Mouse (Mus musculus): ENCODE measurements around the gene Ggt7. TPM values are rescaled to one million over a fixed set of nuclear protein-coding genes. Genes with fewer than 3 reads are reported as not detected.
"Not testable (repeated sequence)": the region's sequence is repeated elsewhere in the genome, so short reads cannot be mapped to it uniquely, and the experiment has no call there.

The Ggt7 gene
- polyA plus RNA-seq, 1 experiment from 2014 or later = 3.7 TPM

DNA sequence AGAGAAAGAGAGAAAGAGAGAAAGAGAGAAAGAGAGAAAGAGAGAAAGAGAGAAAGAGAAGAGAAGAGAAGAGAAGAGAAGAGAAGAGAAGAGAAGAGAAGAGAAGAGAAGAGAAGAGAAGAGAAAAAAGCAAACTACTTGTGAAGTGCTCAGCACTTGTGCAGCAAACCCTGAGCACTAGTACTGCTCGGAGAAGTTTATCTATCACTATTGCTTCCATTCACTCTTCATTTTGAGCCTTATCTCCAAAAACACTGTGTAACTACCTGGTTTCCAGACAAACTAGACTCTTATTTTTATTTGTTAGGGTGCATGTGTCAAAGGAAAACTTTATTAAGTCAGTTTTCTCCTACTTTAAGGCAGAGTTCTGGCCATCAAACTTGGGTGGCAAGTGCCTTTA lies 51.2 kb downstream of the Ggt7 start:
- Histone ChIP-seq H3K27ac (ENCODE audit: low read length) (no peak overlapping the region), H3K4me2 (replicated peaks; ENCODE audit: low read depth, low read length) (no peak overlapping the region), H3K4me1 (ENCODE audit: insufficient read depth, low read length) (peaks cover 3% of the 10 kb centered on the region; the same call in 1 of the 2 replicates), H3K9me3 (ENCODE audit: low read length) (no peaks in the 10 kb centered on the region), H3K36me3 (ENCODE audit: insufficient read depth, low read length) (no peaks in the 10 kb centered on the region), H3K27me3 (ENCODE audit: insufficient read depth, low read length) (no peaks in the 10 kb centered on the region), H3K4me3 (ENCODE audit: low read length) (no peak overlapping the region), H3K9ac (replicated peaks; ENCODE audit: low read length) (no peak overlapping the region)
- no peak for ATAC-seq (ENCODE audit: low FRiP score, low TSS enrichment)
- WGBS = 92% methylated on average over 1 of the region's 1 CpGs

DNA sequence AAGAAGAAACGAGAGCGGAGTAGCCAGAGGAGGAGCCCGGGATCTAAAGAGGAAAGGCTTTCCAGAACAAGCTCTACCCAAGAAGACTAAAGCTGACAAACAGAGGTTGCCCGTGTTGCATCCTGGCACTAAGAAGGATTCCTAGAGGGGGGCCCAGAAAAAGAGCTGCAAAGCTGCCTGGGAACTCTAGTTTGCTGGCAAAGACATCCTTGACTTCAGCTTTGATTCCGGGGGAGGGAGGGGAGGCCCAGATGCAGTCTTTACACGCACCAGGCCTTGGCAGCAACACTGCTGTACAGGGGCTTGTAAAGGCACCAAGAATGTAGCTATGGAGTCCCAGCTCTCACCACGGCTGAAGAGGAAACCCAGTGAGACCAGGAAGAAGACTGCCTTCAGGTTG lies 64.4 kb downstream of the Ggt7 start:
- Histone ChIP-seq H3K27me3 (ENCODE audit: insufficient read depth, low read length) (no peaks in the 10 kb centered on the region), H3K27ac (ENCODE audit: low read length) (no peak overlapping the region), H3K4me1 (ENCODE audit: insufficient read depth, low read length) (no peaks in the 10 kb centered on the region), H3K36me3 (ENCODE audit: insufficient read depth, low read length) (no peaks in the 10 kb centered on the region), H3K9me3 (ENCODE audit: low read length) (no peaks in the 10 kb centered on the region), H3K4me2 (replicated peaks; ENCODE audit: low read depth, low read length) (no peak overlapping the region), H3K9ac (replicated peaks; ENCODE audit: low read length) (no peak overlapping the region), H3K4me3 (ENCODE audit: low read length) (no peak overlapping the region)
- WGBS = 82% methylated on average over 7 of the region's 7 CpGs
- no peak for ATAC-seq (ENCODE audit: low FRiP score, low TSS enrichment)

DNA sequence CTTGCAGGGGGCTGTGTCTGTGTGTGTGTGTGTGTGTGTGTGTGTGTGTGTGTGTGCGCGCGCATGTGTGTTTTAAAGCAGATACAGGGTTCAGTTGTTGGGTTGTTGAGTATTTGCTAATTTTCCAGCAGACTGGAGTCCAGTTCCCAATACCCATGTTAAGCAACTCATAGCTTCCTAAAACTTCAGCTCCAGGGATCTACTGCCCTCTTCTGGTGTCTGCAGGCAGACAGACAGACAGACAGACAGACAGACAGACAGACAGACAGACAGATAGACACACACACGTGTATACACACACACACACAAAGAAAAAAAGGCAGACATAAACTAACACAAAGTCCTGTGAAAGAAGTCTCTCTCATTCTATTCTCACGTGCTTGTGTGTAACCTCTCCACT lies 66.8 kb downstream of the Ggt7 start:
- no peak overlapping the region for H3K9ac ChIP-seq (replicated peaks; ENCODE audit: low read length)
- WGBS = 88% methylated on average over 5 of the region's 5 CpGs
- no peaks in the 10 kb centered on the region for H3K9me3 ChIP-seq (ENCODE audit: low read length)
- no peak overlapping the region for H3K4me2 ChIP-seq (replicated peaks; ENCODE audit: low read depth, low read length)
- ATAC-seq (ENCODE audit: low FRiP score, low TSS enrichment) = no peak
- H3K4me1 ChIP-seq (ENCODE audit: insufficient read depth, low read length) = no peaks in the 10 kb centered on the region
- H3K27ac ChIP-seq (ENCODE audit: low read length) = no peak overlapping the region
- no peaks in the 10 kb centered on the region for H3K27me3 ChIP-seq (ENCODE audit: insufficient read depth, low read length)
- H3K4me3 ChIP-seq (ENCODE audit: low read length) = no peak overlapping the region
- H3K36me3 ChIP-seq (ENCODE audit: insufficient read depth, low read length) = no peaks in the 10 kb centered on the region

DNA sequence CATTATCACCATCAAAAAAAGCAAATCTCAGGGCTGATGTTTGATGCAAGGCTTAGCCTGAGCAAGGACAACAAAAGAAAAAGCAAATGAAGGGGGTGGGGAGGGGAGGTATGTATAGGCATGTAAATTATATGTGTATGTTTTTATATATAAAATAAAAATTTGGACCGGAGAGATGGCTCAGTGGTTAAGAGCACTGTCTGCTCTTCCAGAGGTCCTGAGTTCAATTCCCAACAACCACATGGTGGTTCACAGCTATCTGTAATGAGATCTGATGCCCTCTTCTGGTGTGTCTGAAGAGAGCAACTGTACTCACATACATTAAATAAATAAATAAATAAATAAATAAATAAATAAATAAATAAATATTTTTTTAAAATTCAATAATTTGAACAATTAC lies 70.1 kb downstream of the Ggt7 start:
- H3K27ac ChIP-seq (ENCODE audit: low read length); H3K4me2 ChIP-seq (replicated peaks; ENCODE audit: low read depth, low read length); H3K36me3 ChIP-seq (ENCODE audit: insufficient read depth, low read length); ATAC-seq (ENCODE audit: low FRiP score, low TSS enrichment); H3K4me1 ChIP-seq (ENCODE audit: insufficient read depth, low read length); H3K4me3 ChIP-seq (ENCODE audit: low read length); H3K9me3 ChIP-seq (ENCODE audit: low read length); H3K27me3 ChIP-seq (ENCODE audit: insufficient read depth, low read length); H3K9ac ChIP-seq (replicated peaks; ENCODE audit: low read length): not testable (repeated sequence)
- 100% methylated on average over 1 of the region's 1 CpGs for WGBS

DNA sequence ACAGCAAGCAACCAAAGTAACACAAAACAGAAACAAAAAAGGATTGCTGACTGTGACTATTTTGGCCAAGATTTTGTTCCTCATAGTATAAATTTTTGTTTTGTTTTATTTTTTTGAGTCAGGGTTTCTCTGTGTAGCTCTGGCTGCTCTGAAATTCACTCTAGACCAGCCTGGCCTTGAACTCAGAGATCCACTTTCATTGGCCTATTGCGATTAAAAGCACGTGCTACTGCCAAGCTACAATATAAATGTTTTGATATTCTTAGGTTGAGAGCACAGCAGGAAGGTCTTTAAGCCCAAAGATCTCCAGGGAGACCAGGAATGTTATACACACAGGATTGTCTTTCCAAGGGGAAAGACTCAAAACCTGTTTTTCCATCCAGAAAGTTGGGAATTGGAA lies 74.6 kb downstream of the Ggt7 start:
- Histone ChIP-seq H3K9me3 (ENCODE audit: low read length) (no peaks in the 10 kb centered on the region), H3K27ac (ENCODE audit: low read length) (no peak overlapping the region), H3K36me3 (ENCODE audit: insufficient read depth, low read length) (no peaks in the 10 kb centered on the region), H3K4me1 (ENCODE audit: insufficient read depth, low read length) (peaks cover 4% of the 10 kb centered on the region; the same call in 1 of the 2 replicates), H3K4me2 (replicated peaks; ENCODE audit: low read depth, low read length) (no peak overlapping the region), H3K27me3 (ENCODE audit: insufficient read depth, low read length) (no peaks in the 10 kb centered on the region), H3K4me3 (ENCODE audit: low read length) (no peak overlapping the region), H3K9ac (replicated peaks; ENCODE audit: low read length) (no peak overlapping the region)
- 59% methylated on average over 2 of the region's 2 CpGs for WGBS
- ATAC-seq (ENCODE audit: low FRiP score, low TSS enrichment) = no peak

DNA sequence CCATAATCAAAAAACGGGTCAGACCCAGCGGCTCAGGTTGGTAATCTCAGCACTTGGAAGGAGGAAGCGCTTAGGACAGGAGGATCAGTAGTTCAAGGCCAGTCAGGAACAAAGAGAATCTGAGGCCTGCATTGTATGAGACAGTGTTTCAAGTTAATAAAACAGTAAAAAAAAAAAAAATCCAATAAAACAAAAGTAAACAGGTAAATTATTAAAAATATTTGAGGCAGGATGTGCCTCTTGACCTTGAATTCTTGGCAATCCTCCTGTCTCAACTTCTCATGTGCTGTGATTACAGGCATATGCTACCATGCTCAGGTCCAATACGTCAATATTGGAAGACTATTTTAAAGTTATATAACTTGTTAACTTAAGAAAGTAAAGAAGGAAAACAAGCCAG lies 75.1 kb downstream of the Ggt7 start:
- H3K36me3 ChIP-seq (ENCODE audit: insufficient read depth, low read length) = no peaks in the 10 kb centered on the region
- no peak overlapping the region for H3K9ac ChIP-seq (replicated peaks; ENCODE audit: low read length)
- ATAC-seq (ENCODE audit: low FRiP score, low TSS enrichment) = no peak
- peaks cover 4% of the 10 kb centered on the region; the same call in 1 of the 2 replicates for H3K4me1 ChIP-seq (ENCODE audit: insufficient read depth, low read length)
- H3K27ac ChIP-seq (ENCODE audit: low read length) = no peak overlapping the region
- H3K4me3 ChIP-seq (ENCODE audit: low read length) = no peak overlapping the region
- WGBS = 91% methylated on average over 4 of the region's 4 CpGs
- H3K27me3 ChIP-seq (ENCODE audit: insufficient read depth, low read length) = no peaks in the 10 kb centered on the region
- no peak overlapping the region for H3K4me2 ChIP-seq (replicated peaks; ENCODE audit: low read depth, low read length)
- H3K9me3 ChIP-seq (ENCODE audit: low read length) = no peaks in the 10 kb centered on the region

Other genes with a start within 250 kb of the Ggt7 start
- gene Map1lc3a, start 241.9 kb downstream of the Ggt7 start, polyA plus RNA-seq (2015; fragmentation: Nextera tagmentation; extraction: Ambion mirVana) = 156 and 165 TPM in 2 replicates
- gene Pigu, start 160.8 kb downstream of the Ggt7 start, polyA plus RNA-seq (2015; fragmentation: Nextera tagmentation; extraction: Ambion mirVana) = 65.0 and 72.5 TPM in 2 replicates
- gene Trp53inp2, start 137.2 kb downstream of the Ggt7 start, polyA plus RNA-seq (2015; fragmentation: Nextera tagmentation; extraction: Ambion mirVana) = 28.5 and 36.9 TPM in 2 replicates
- gene Ncoa6, start 44.3 kb downstream of the Ggt7 start, polyA plus RNA-seq (2015; fragmentation: Nextera tagmentation; extraction: Ambion mirVana) = 14.2 and 16.1 TPM in 2 replicates
- 14.7 and 16.0 TPM in 2 replicates for gene Acss2, start 289 bp downstream of the Ggt7 start, polyA plus RNA-seq (2015; fragmentation: Nextera tagmentation; extraction: Ambion mirVana)
- gene Gss, start 74.6 kb upstream of the Ggt7 start, polyA plus RNA-seq (2015; fragmentation: Nextera tagmentation; extraction: Ambion mirVana) = 65.2 and 71.3 TPM in 2 replicates
- 0.56 and 1.7 TPM in 2 replicates for gene Myh7b, start 93.0 kb upstream of the Ggt7 start, polyA plus RNA-seq (2015; fragmentation: Nextera tagmentation; extraction: Ambion mirVana)
- gene Trpc4ap, start 174.1 kb upstream of the Ggt7 start, polyA plus RNA-seq (2015; fragmentation: Nextera tagmentation; extraction: Ambion mirVana) = 135 and 143 TPM in 2 replicates
- 43.2 and 44.8 TPM in 2 replicates for gene Edem2, start 211.2 kb upstream of the Ggt7 start, polyA plus RNA-seq (2015; fragmentation: Nextera tagmentation; extraction: Ambion mirVana)
- gene Gm17581, start 217.6 kb upstream of the Ggt7 start, polyA plus RNA-seq (2015; fragmentation: Nextera tagmentation; extraction: Ambion mirVana) = not detected in 2 replicates
- 13.0 and 13.1 TPM in 2 replicates for gene Procr, start 232.9 kb upstream of the Ggt7 start, polyA plus RNA-seq (2015; fragmentation: Nextera tagmentation; extraction: Ambion mirVana)